Mouse (Mus musculus): ENCODE results near the gene Cwc27. TPM values are rescaled to one million over a fixed set of nuclear protein-coding genes. Genes with fewer than 3 reads are reported as not detected.

Gene Cwc27
- polyA plus RNA-seq, 1 experiment = 22.4 TPM

DNA sequence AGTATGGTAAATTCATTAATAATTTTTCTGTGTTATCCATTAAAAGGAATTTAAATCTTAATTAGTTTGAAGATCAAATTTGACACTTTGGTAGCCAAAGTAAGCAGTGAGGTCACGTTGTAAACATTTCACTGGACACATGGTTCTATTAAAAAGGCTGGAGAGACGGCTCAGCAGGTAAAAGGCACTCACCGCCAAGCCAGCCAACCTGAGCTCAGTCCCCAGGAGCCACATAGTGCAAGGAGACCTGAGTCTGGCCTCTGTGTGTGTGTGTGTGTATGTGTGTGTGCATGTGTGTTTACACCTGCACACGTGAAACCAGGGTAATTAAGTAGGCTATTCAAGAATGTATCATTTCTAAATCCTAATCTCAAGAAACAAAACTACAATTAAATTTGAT is 54.5 kb downstream of the Cwc27 start:
- H3K4me1 ChIP-seq (ENCODE audit: control insufficient read depth, insufficient read depth, low read length) = no peaks in the 10 kb centered on the region
- no peak overlapping the region for H3K27ac ChIP-seq (ENCODE audit: control insufficient read depth, insufficient read depth, low read depth, low read length, poor library complexity)
- no peak overlapping the region for H3K4me3 ChIP-seq (replicated peaks; ENCODE audit: control insufficient read depth, low read depth, low read length)
- TF ChIP-seq CTCF (IDR thresholded peaks at IDR 0.05; ENCODE audit: control insufficient read depth, insufficient read depth, low read length) (no peak), POLR2A (IDR thresholded peaks at IDR 0.05; ENCODE audit: borderline replicate concordance, control insufficient read depth, low read depth, low read length) (no peak)
- 88% methylated on average over 4 of the region's 4 CpGs for WGBS

- H3K4me1 ChIP-seq (ENCODE audit: control insufficient read depth, insufficient read depth, low read length) = no peaks in the 10 kb centered on the region
- TF ChIP-seq POLR2A (IDR thresholded peaks at IDR 0.05; ENCODE audit: borderline replicate concordance, control insufficient read depth, low read depth, low read length) (no peak), CTCF (IDR thresholded peaks at IDR 0.05; ENCODE audit: control insufficient read depth, insufficient read depth, low read length) (no peak)
- H3K4me3 ChIP-seq (replicated peaks; ENCODE audit: control insufficient read depth, low read depth, low read length) = no peak overlapping the region
- 94% methylated on average over 1 of the region's 1 CpGs for WGBS
- no peak overlapping the region for H3K27ac ChIP-seq (ENCODE audit: control insufficient read depth, insufficient read depth, low read depth, low read length, poor library complexity)
These were observed 57.6 kb downstream of the Cwc27 start for GRCm38 (mm10) chr13:104759381-104759780.

GRCm38 (mm10) chr13:104747032-104747431 is 69.9 kb downstream of the Cwc27 start:
- H3K27ac ChIP-seq (ENCODE audit: control insufficient read depth, insufficient read depth, low read depth, low read length, poor library complexity) = no peak overlapping the region
- TF ChIP-seq POLR2A (IDR thresholded peaks at IDR 0.05; ENCODE audit: borderline replicate concordance, control insufficient read depth, low read depth, low read length) = no peak
- no peak for TF ChIP-seq CTCF (IDR thresholded peaks at IDR 0.05; ENCODE audit: control insufficient read depth, insufficient read depth, low read length)
- no peaks in the 10 kb centered on the region for H3K4me1 ChIP-seq (ENCODE audit: control insufficient read depth, insufficient read depth, low read length)
- no peak overlapping the region for H3K4me3 ChIP-seq (replicated peaks; ENCODE audit: control insufficient read depth, low read depth, low read length)

GRCm38 (mm10) chr13:104742866-104743265 is 74.1 kb downstream of the Cwc27 start:
- H3K4me3 ChIP-seq (replicated peaks; ENCODE audit: control insufficient read depth, low read depth, low read length) = no peak overlapping the region
- no peak overlapping the region for H3K27ac ChIP-seq (ENCODE audit: control insufficient read depth, insufficient read depth, low read depth, low read length, poor library complexity)
- TF ChIP-seq POLR2A (IDR thresholded peaks at IDR 0.05; ENCODE audit: borderline replicate concordance, control insufficient read depth, low read depth, low read length) (no peak), CTCF (IDR thresholded peaks at IDR 0.05; ENCODE audit: control insufficient read depth, insufficient read depth, low read length) (no peak)
- 92% methylated on average over 4 of the region's 4 CpGs for WGBS
- H3K4me1 ChIP-seq (ENCODE audit: control insufficient read depth, insufficient read depth, low read length) = no peaks in the 10 kb centered on the region

DNA sequence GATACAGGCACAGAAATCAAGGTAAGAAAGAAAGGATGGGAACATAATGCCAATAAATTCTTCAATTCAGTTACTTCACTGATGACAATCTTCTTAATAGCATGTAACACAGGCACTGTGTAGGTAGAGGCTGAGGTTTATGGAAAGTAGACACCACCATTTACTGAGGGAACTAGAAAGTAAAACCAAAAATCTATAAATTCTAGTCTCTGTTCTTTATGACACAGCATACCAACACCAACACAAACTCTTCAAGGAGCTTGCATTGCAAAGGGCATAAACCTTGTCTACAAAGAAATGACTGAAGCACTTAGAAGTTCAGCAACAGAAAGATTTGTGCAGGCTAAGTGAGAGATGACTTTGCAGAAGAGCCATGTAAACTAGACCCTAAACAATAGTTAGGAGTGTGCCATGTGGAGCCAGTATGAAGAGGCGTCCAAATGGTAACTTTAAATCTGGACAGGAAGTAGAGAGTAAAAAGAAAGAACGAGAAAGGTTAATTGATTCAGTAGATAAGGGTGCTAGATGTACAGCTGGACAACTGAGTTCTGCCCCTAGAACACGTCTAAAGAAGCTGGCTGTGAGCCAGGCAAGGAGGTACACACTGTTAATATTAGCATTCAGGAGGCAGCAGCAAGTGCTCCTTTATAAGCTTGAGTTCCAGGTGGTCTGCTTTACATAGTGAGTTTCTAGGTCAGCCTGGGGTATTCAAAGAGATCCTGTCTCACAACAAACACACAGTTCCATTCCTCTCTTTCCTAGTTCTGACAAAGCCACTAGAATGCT is 87.5 kb downstream of the Cwc27 start:
- no peak overlapping the region for H3K4me3 ChIP-seq (replicated peaks; ENCODE audit: control insufficient read depth, low read depth, low read length)
- 59% methylated on average over 3 of the region's 3 CpGs for WGBS
- no peaks in the 10 kb centered on the region for H3K4me1 ChIP-seq (ENCODE audit: control insufficient read depth, insufficient read depth, low read length)
- TF ChIP-seq POLR2A (IDR thresholded peaks at IDR 0.05; ENCODE audit: borderline replicate concordance, control insufficient read depth, low read depth, low read length) (no peak), CTCF (IDR thresholded peaks at IDR 0.05; ENCODE audit: control insufficient read depth, insufficient read depth, low read length) (no peak)
- H3K27ac ChIP-seq (ENCODE audit: control insufficient read depth, insufficient read depth, low read depth, low read length, poor library complexity) = no peak overlapping the region

DNA sequence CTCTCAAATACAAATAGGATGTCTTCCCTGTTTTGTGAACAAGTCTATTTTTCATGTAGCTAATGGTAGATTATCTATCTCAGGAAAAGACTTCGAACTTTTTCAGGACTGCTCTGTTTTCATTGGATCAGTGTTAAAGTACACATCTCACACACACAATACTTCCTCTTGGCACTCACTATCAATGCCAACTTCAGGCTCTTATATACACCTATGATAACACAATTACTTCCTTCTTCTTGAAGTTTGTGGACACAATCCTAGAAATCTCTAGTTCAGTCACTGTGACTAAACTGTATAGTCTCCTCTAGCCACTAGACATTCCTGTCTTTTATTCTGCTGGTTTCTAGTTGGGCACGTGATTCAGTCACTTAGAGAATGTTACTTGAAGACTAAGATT is 89.3 kb downstream of the Cwc27 start:
- Histone ChIP-seq H3K4me3 (replicated peaks; ENCODE audit: control insufficient read depth, low read depth, low read length) (no peak overlapping the region), H3K27ac (ENCODE audit: control insufficient read depth, insufficient read depth, low read depth, low read length, poor library complexity) (no peak overlapping the region), H3K4me1 (ENCODE audit: control insufficient read depth, insufficient read depth, low read length) (no peaks in the 10 kb centered on the region)
- WGBS = 83% methylated on average over 2 of the region's 2 CpGs
- no peak for TF ChIP-seq POLR2A (IDR thresholded peaks at IDR 0.05; ENCODE audit: borderline replicate concordance, control insufficient read depth, low read depth, low read length)
- no peak for TF ChIP-seq CTCF (IDR thresholded peaks at IDR 0.05; ENCODE audit: control insufficient read depth, insufficient read depth, low read length)

DNA sequence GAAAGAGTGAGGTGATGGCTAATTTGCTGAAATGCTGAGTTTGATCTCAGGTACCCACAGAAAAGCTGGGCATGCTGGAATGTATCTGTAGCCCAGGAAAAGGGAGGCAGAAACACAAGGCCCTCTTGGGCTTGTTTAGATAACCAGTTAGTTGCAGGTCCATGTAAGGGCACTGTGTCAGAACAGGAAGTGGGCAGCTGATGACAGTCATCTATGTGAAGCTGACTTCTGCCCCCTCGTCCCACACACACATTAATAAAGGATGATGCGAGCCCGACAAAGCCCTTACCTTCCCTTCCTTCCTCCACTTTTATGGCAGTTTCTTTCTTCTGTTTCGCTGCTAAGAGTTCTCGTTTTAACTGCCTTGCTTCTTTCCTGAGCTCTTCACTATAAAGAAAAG is 96.8 kb downstream of the Cwc27 start:
- TF ChIP-seq CTCF (IDR thresholded peaks at IDR 0.05; ENCODE audit: control insufficient read depth, insufficient read depth, low read length) = no peak
- no peak for TF ChIP-seq POLR2A (IDR thresholded peaks at IDR 0.05; ENCODE audit: borderline replicate concordance, control insufficient read depth, low read depth, low read length)
- WGBS = 44% methylated on average over 5 of the region's 5 CpGs
- no peak overlapping the region for H3K27ac ChIP-seq (ENCODE audit: control insufficient read depth, insufficient read depth, low read depth, low read length, poor library complexity)

DNA sequence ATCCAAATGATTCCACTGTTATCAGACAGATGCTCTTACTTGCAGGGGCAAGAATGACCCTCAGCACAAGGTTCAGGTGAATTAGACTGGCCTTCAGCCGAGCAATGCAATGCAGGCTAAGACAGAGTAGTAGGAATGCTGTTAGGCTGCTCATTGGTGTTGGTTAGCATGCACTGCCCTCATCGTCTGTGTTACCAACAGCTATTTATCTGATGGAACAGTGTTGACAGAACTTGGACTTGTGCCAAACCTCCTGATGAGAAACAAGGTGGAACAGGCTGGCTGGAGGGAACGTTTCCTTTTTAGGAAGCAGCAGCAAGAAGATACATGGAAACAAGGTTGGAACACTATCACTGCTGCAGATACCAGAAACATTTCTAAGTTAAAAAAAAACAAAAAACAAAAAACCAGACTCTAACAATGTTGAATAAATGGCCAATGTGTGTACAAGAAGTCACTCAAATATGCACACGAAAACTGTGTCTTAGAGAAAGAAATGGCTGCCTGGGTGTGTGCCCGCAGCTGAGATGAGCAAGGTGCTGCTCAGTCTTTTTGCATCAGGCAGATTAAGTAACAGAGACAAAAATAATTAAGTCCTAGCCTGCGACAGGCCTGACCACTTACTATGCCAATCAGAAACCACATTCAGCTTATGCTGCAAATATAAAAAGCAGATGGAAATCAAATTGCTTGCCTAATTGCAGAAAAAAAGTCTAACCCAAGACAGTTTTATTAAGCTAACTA is 122.2 kb downstream of the Cwc27 start:
- no peak for TF ChIP-seq POLR2A (IDR thresholded peaks at IDR 0.05; ENCODE audit: borderline replicate concordance, control insufficient read depth, low read depth, low read length)
- no peak for TF ChIP-seq CTCF (IDR thresholded peaks at IDR 0.05; ENCODE audit: control insufficient read depth, insufficient read depth, low read length)
- WGBS = 54% methylated on average over 6 of the region's 6 CpGs

More for the DNA sequence above, 96.8 kb downstream of the Cwc27 start:
- Histone ChIP-seq H3K4me1 (ENCODE audit: control insufficient read depth, insufficient read depth, low read length) (no peaks in the 10 kb centered on the region), H3K4me3 (replicated peaks; ENCODE audit: control insufficient read depth, low read depth, low read length) (no peak overlapping the region)

More for the DNA sequence above, 122.2 kb downstream of the Cwc27 start:
- Histone ChIP-seq H3K27ac (ENCODE audit: control insufficient read depth, insufficient read depth, low read depth, low read length, poor library complexity) (no peak overlapping the region), H3K4me1 (ENCODE audit: control insufficient read depth, insufficient read depth, low read length) (no peaks in the 10 kb centered on the region), H3K4me3 (replicated peaks; ENCODE audit: control insufficient read depth, low read depth, low read length) (no peak overlapping the region)

Measured in bone marrow, adult 2 months (tissue).